Mouse (Mus musculus): ENCODE data around the gene Utp4. TPM values are rescaled to one million over a fixed set of nuclear protein-coding genes. Genes with fewer than 3 reads are reported as not detected.
"Not testable (repeated sequence)": the region's sequence is repeated elsewhere in the genome, so short reads cannot be mapped to it uniquely, and the experiment has no call there.

Utp4 gene
- polyA plus RNA-seq, 1 experiment, result 28.9 TPM

GRCm38 (mm10) chr8:106899473-106899872 is 6.0 kb downstream of the Utp4 start:
- DNase-seq (ENCODE audit: extremely low spot score in 1 of 2, low spot score in 1 of 2), result no peak

GRCm38 (mm10) chr8:106905727-106906480 is 12.5 kb downstream of the Utp4 start:
- peak; percentile 83 to 88 for DNase-seq (ENCODE audit: extremely low spot score in 1 of 2, low spot score in 1 of 2)

- DNase-seq (ENCODE audit: extremely low spot score in 1 of 2, low spot score in 1 of 2), result no peak
These were observed 13.2 kb downstream of the Utp4 start for GRCm38 (mm10) chr8:106906635-106907034.

- no peak for DNase-seq (ENCODE audit: extremely low spot score in 1 of 2, low spot score in 1 of 2)
These were observed 14.0 kb downstream of the Utp4 start for GRCm38 (mm10) chr8:106907450-106907849.

GRCm38 (mm10) chr8:106908291-106908690 is 14.9 kb downstream of the Utp4 start:
- DNase-seq (ENCODE audit: extremely low spot score in 1 of 2, low spot score in 1 of 2), result no peak

GRCm38 (mm10) chr8:106913631-106914030 is 20.2 kb downstream of the Utp4 start:
- peak; percentile 24 to 68 for DNase-seq (ENCODE audit: extremely low spot score in 1 of 2, low spot score in 1 of 2)

- DNase-seq (ENCODE audit: extremely low spot score in 1 of 2, low spot score in 1 of 2), result peak; percentile 75 to 81
These were observed 26.4 kb downstream of the Utp4 start for GRCm38 (mm10) chr8:106919721-106920394.

- DNase-seq (ENCODE audit: extremely low spot score in 1 of 2, low spot score in 1 of 2), result no peak
These were observed 26.9 kb downstream of the Utp4 start for GRCm38 (mm10) chr8:106920395-106920741.

- DNase-seq (ENCODE audit: extremely low spot score in 1 of 2, low spot score in 1 of 2), result no peak
These were observed 30.6 kb downstream of the Utp4 start for GRCm38 (mm10) chr8:106924057-106924456.

- DNase-seq (ENCODE audit: extremely low spot score in 1 of 2, low spot score in 1 of 2), result peak; percentile 32 to 63
These were observed 31.5 kb downstream of the Utp4 start for GRCm38 (mm10) chr8:106924904-106925349.

- no peak for DNase-seq (ENCODE audit: extremely low spot score in 1 of 2, low spot score in 1 of 2)
These were observed 32.0 kb downstream of the Utp4 start for GRCm38 (mm10) chr8:106925446-106925845.

- no peak for DNase-seq (ENCODE audit: extremely low spot score in 1 of 2, low spot score in 1 of 2)
These were observed 33.8 kb downstream of the Utp4 start for GRCm38 (mm10) chr8:106927247-106927646.

GRCm38 (mm10) chr8:106928182-106928581 is 34.7 kb downstream of the Utp4 start:
- DNase-seq (ENCODE audit: extremely low spot score in 1 of 2, low spot score in 1 of 2), result not testable (repeated sequence)

GRCm38 (mm10) chr8:106929155-106929913 is 35.9 kb downstream of the Utp4 start:
- DNase-seq (ENCODE audit: extremely low spot score in 1 of 2, low spot score in 1 of 2), result no peak

- no peak for DNase-seq (ENCODE audit: extremely low spot score in 1 of 2, low spot score in 1 of 2)
These were observed 36.5 kb downstream of the Utp4 start for GRCm38 (mm10) chr8:106929921-106930320.

GRCm38 (mm10) chr8:106932376-106933065 is 39.1 kb downstream of the Utp4 start:
- DNase-seq (ENCODE audit: extremely low spot score in 1 of 2, low spot score in 1 of 2), result no peak

- no peak for DNase-seq (ENCODE audit: extremely low spot score in 1 of 2, low spot score in 1 of 2)
These were observed 40.2 kb downstream of the Utp4 start for GRCm38 (mm10) chr8:106933506-106934143.

GRCm38 (mm10) chr8:106934226-106934977 is 41.0 kb downstream of the Utp4 start:
- DNase-seq (ENCODE audit: extremely low spot score in 1 of 2, low spot score in 1 of 2), result no peak

GRCm38 (mm10) chr8:106935324-106935869 is 42.0 kb downstream of the Utp4 start, which contains the start of gene Sntb2:
Gene Sntb2, plus strand, starts transcription at chr8:106935750.
- peak; percentile 61 to 86 for DNase-seq (ENCODE audit: extremely low spot score in 1 of 2, low spot score in 1 of 2)

Data from frontal cortex, adult 2 months (tissue).